8 mouse cellular contexts compared by ENCODE assay signal in genomic region chr17:83350379-83351091, GRCm38 (mm10). TPM values are rescaled to one million over a fixed set of nuclear protein-coding genes. Genes with fewer than 3 reads are reported as not detected.
DNase-seq lines count a peak whose midpoint lies in the region; ATAC-seq and TF ChIP-seq lines count a peak whose summit lies in the region.

Gene Eml4, plus strand, starts transcription at chr17:83350931.

- H3K4me3 ChIP-seq in E14TG2a.4 (replicated peaks; ENCODE audit: low read length), result peak within 1 kb of the TSS; percentile 88
- peak within 1 kb of the TSS; percentile 89 for H3K4me3 ChIP-seq in forebrain, embryonic 12.5 days (replicated peaks)
- peak within 1 kb of the TSS; percentile 89 for H3K4me3 ChIP-seq in heart, postnatal 0 days (ENCODE audit: low read depth, low read length)
- peak within 1 kb of the TSS; percentile 75 for H3K4me3 ChIP-seq in liver, embryonic 16.5 days (ENCODE audit: low read depth, low read length)
- peak within 1 kb of the TSS; percentile 85 for H3K4me3 ChIP-seq in neural tube, embryonic 13.5 days
- H3K4me3 ChIP-seq in testis, adult 2 months (ENCODE audit: control insufficient read depth, low read depth, low read length), result peak within 1 kb of the TSS; percentile 91

- peak; percentile 85 for TF ChIP-seq POLR2A in testis, adult 2 months (IDR thresholded peaks at IDR 0.05; ENCODE audit: control insufficient read depth, low read depth, low read length)

- peak within 1 kb of the TSS; percentile 91 for H3K9ac ChIP-seq in forebrain, embryonic 12.5 days
- peak within 1 kb of the TSS; percentile 94 for H3K9ac ChIP-seq in heart, postnatal 0 days (replicated peaks; ENCODE audit: low read depth, low read length)
- H3K9ac ChIP-seq in liver, embryonic 16.5 days (ENCODE audit: low read depth, low read length), result peak within 1 kb of the TSS; percentile 80
- peak within 1 kb of the TSS; percentile 97 for H3K9ac ChIP-seq in neural tube, embryonic 13.5 days

- H3K9me3 ChIP-seq in E14TG2a.4 (ENCODE audit: low read length), result no peaks in the 10 kb centered on the region
- no peaks in the 10 kb centered on the region for H3K9me3 ChIP-seq in forebrain, embryonic 12.5 days
- H3K9me3 ChIP-seq in heart, postnatal 0 days (replicated peaks; ENCODE audit: control insufficient read depth, low read length), result no peaks in the 10 kb centered on the region
- no peaks in the 10 kb centered on the region for H3K9me3 ChIP-seq in liver, embryonic 16.5 days (replicated peaks; ENCODE audit: control insufficient read depth, low read length)
- H3K9me3 ChIP-seq in neural tube, embryonic 13.5 days, result no peaks in the 10 kb centered on the region

- peak within 1 kb of the TSS; percentile 74 for H3K4me2 ChIP-seq in forebrain, embryonic 12.5 days
- H3K4me2 ChIP-seq in heart, postnatal 0 days (ENCODE audit: low read depth, low read length), result peak within 1 kb of the TSS; percentile 95
- peak within 1 kb of the TSS; percentile 95 for H3K4me2 ChIP-seq in liver, embryonic 16.5 days (ENCODE audit: low read depth, low read length)
- peak within 1 kb of the TSS; percentile 90 for H3K4me2 ChIP-seq in neural tube, embryonic 13.5 days

- peak; percentile 83 for DNase-seq in c-Kit-positive CD71-positive TER-119-positive erythroid progenitor cells, embryonic 14.5 days (ENCODE audit: low spot score)
- DNase-seq in heart, postnatal 0 days (ENCODE audit: low spot score), result peak; percentile 88
- DNase-seq in kidney, postnatal 4 days, result peak; percentile 95 to 97

- H3K36me3 ChIP-seq in E14TG2a.4 (ENCODE audit: insufficient read depth, low read length), result no peaks in the 10 kb centered on the region
- H3K36me3 ChIP-seq in forebrain, embryonic 12.5 days (replicated peaks), result no peaks in the 10 kb centered on the region
- no peaks in the 10 kb centered on the region for H3K36me3 ChIP-seq in heart, postnatal 0 days (replicated peaks; ENCODE audit: control insufficient read depth, insufficient read depth, low read length)
- H3K36me3 ChIP-seq in liver, embryonic 16.5 days (ENCODE audit: control insufficient read depth, insufficient read depth), result no peaks in the 10 kb centered on the region
- H3K36me3 ChIP-seq in neural tube, embryonic 13.5 days, result no peaks in the 10 kb centered on the region
- no peaks in the 10 kb centered on the region for H3K36me3 ChIP-seq in testis, adult 2 months (ENCODE audit: control insufficient read depth, insufficient read depth, low read length)

- no peak for TF ChIP-seq CTCF in E14TG2a.4 (conservative IDR thresholded peaks at IDR 0.05; ENCODE audit: low read length)
- peak; percentile 32; the same call in 1 of the 2 replicates for TF ChIP-seq CTCF in heart, postnatal 0 days (IDR thresholded peaks at IDR 0.05; ENCODE audit: low read depth)
- TF ChIP-seq CTCF in testis, adult 2 months (IDR thresholded peaks at IDR 0.05; ENCODE audit: control insufficient read depth, insufficient read depth, insufficient replicate concordance, low read depth, low read length), result peak; percentile 20; the same call in 1 of the 2 replicates

- TF ChIP-seq EP300 in heart, postnatal 0 days (IDR thresholded peaks at IDR 0.05; ENCODE audit: low read depth), result no peak

- WGBS in forebrain, embryonic 12.5 days, result under 1% methylated on average over 52 of the region's 62 CpGs
- 2% methylated on average over 42 of the region's 62 CpGs for WGBS in heart, postnatal 0 days
- WGBS in liver, embryonic 16.5 days (ENCODE audit: insufficient replicate concordance), result 4% methylated on average over 29 of the region's 62 CpGs
- 1% methylated on average over 54 of the region's 62 CpGs for WGBS in neural tube, embryonic 13.5 days

- H3K4me1 ChIP-seq in E14TG2a.4 (replicated peaks; ENCODE audit: low read depth, low read length), result peaks cover 41% of the 10 kb centered on the region
- H3K4me1 ChIP-seq in forebrain, embryonic 12.5 days, result peaks cover 22% of the 10 kb centered on the region
- peaks cover 15% of the 10 kb centered on the region for H3K4me1 ChIP-seq in heart, postnatal 0 days (ENCODE audit: control insufficient read depth, insufficient read depth)
- H3K4me1 ChIP-seq in liver, embryonic 16.5 days (ENCODE audit: control insufficient read depth, low read depth, low read length), result peaks cover 10% of the 10 kb centered on the region
- peaks cover 29% of the 10 kb centered on the region for H3K4me1 ChIP-seq in neural tube, embryonic 13.5 days (replicated peaks)
- no peaks in the 10 kb centered on the region; the same call in 1 of the 2 replicates for H3K4me1 ChIP-seq in testis, adult 2 months (ENCODE audit: control insufficient read depth, insufficient read depth, low read length)

- peak within 1 kb of the TSS; percentile 90 for H3K27ac ChIP-seq in forebrain, embryonic 12.5 days
- peak within 1 kb of the TSS; percentile 89 for H3K27ac ChIP-seq in heart, postnatal 0 days (ENCODE audit: low read depth)
- peak within 1 kb of the TSS; percentile 54 for H3K27ac ChIP-seq in liver, embryonic 16.5 days (ENCODE audit: low read length)
- peak within 1 kb of the TSS; percentile 93 for H3K27ac ChIP-seq in neural tube, embryonic 13.5 days (replicated peaks)
- peak within 1 kb of the TSS; percentile 86 for H3K27ac ChIP-seq in testis, adult 2 months (ENCODE audit: control insufficient read depth, insufficient read depth, low read depth, low read length)

- H3K27me3 ChIP-seq in E14TG2a.4 (ENCODE audit: insufficient read depth, low read length), result no peaks in the 10 kb centered on the region; the same call in 1 of the 2 replicates
- no peaks in the 10 kb centered on the region for H3K27me3 ChIP-seq in forebrain, embryonic 12.5 days
- H3K27me3 ChIP-seq in heart, postnatal 0 days (ENCODE audit: control insufficient read depth, insufficient read depth, low read length), result no peaks in the 10 kb centered on the region
- peaks cover 11% of the 10 kb centered on the region for H3K27me3 ChIP-seq in liver, embryonic 16.5 days (ENCODE audit: control insufficient read depth, insufficient read depth, low read depth, low read length)
- no peaks in the 10 kb centered on the region for H3K27me3 ChIP-seq in neural tube, embryonic 13.5 days
- no peaks in the 10 kb centered on the region for H3K27me3 ChIP-seq in testis, adult 2 months (ENCODE audit: control insufficient read depth, insufficient read depth, low read length)

- ATAC-seq in forebrain, embryonic 12.5 days (ENCODE audit: low FRiP score), result peak; percentile 94
- peak; percentile 96 for ATAC-seq in heart, postnatal 0 days (ENCODE audit: insufficient read depth, low read depth)
- ATAC-seq in liver, embryonic 16.5 days (ENCODE audit: low read depth), result peak; percentile 93
- ATAC-seq in neural tube, embryonic 13.5 days (ENCODE audit: low read depth), result peak; percentile 96

RNA-seq across cellular contexts. Expression of gene Eml4, which starts in this region (rescaled TPM):
- polyA plus RNA-seq in forebrain, embryonic 12.5 days (2016; fragmentation: Nextera tagmentation; extraction: Ambion mirVana), result 44.5 and 46.6 TPM in 2 replicates
- 11.6 and 15.6 TPM in 2 replicates for total RNA-seq in heart, postnatal 0 days (2014; rRNA removed; ENCODE audit: low replicate concordance)
- 4.5 and 5.0 TPM in 2 replicates for polyA plus RNA-seq in heart, postnatal 0 days (2015; fragmentation: Nextera tagmentation; extraction: Ambion mirVana)
- polyA plus RNA-seq in liver, embryonic 16.5 days (2015; fragmentation: Nextera tagmentation; extraction: Ambion mirVana), result 4.2 and 4.7 TPM in 2 replicates
- polyA plus RNA-seq in neural tube, embryonic 13.5 days (2015; fragmentation: Nextera tagmentation; extraction: Ambion mirVana), result 31.6 and 37.6 TPM in 2 replicates
- polyA plus RNA-seq in testis, adult 2 months (2012; rRNA removed), result 11.6 and 12.3 TPM in 2 replicates

Comparison
In these comparisons a context has a peak if more than half of its experiments do, and no peak if none do; other contexts are left out.
1. Peak in every context shown above with its lines: DNase-seq, ATAC-seq, H3K4me3 ChIP-seq and H3K27ac ChIP-seq.